ENCODE assay signal across 17 mouse cellular contexts in genomic region chr17:7873382-7873781, GRCm38 (mm10). TPM values are rescaled to one million over a fixed set of nuclear protein-coding genes. Genes with fewer than 3 reads are reported as not detected.
DNase-seq lines count a peak whose midpoint lies in the region; ATAC-seq lines count a peak whose summit lies in the region.
"Had no signal": no experiment of that assay in that cellular context is flagged by ENCODE, and none has a peak within 500 bp of the region (broad histone marks: within the 10 kb centered on the region; RNA-seq: fewer than 3 reads in every experiment).

No protein-coding gene starts in this region.

- H3K9ac ChIP-seq in lung, embryonic 16.5 days (ENCODE audit: low read length) = 0 out of 2 replicates have a peak overlapping the region, but pooled peaks have one; percentile 19
- H3K9ac ChIP-seq in hindbrain, embryonic 16.5 days (ENCODE audit: low read depth, low read length) = no peak overlapping the region
- H3K9ac ChIP-seq: heart, embryonic 15.5 days; liver, embryonic 13.5 days; midbrain, embryonic 15.5 days; neural tube, embryonic 12.5 days had no signal

- DNase-seq in gastrocnemius, postnatal 14 days = peak; percentile 39
- no peak for DNase-seq in gastrocnemius, postnatal 36 days
- DNase-seq in lung, adult 18-20 months = no peak
- peak; percentile 40 for DNase-seq in ZHBTc4 (ENCODE audit: low read depth, low spot score)
- no peak for DNase-seq in urinary bladder, postnatal 36 days (ENCODE audit: low spot score in 2 of 2)
- no peak for DNase-seq in heart, embryonic 10.5 days (ENCODE audit: low spot score)
- DNase-seq: adrenal gland, postnatal 10 days; cerebellum, adult 9-11 months; kidney, adult 9 months; liver, embryonic 13.5 days had no signal

- H3K4me3 ChIP-seq in lung, embryonic 16.5 days (ENCODE audit: low read length) = no peak overlapping the region
- H3K4me3 ChIP-seq in hindbrain, embryonic 16.5 days (ENCODE audit: low read length) = no peak overlapping the region
- no peak overlapping the region for H3K4me3 ChIP-seq in heart, embryonic 10.5 days
- H3K4me3 ChIP-seq: heart, embryonic 15.5 days; liver, embryonic 13.5 days; midbrain, embryonic 15.5 days; neural tube, embryonic 12.5 days had no signal

- H3K27ac ChIP-seq in lung, embryonic 16.5 days (ENCODE audit: low read length) = no peak overlapping the region
- no peak overlapping the region for H3K27ac ChIP-seq in hindbrain, embryonic 16.5 days (ENCODE audit: low read depth, low read length)
- no peak overlapping the region for H3K27ac ChIP-seq in heart, embryonic 10.5 days
- H3K27ac ChIP-seq: heart, embryonic 15.5 days; liver, embryonic 13.5 days; midbrain, embryonic 15.5 days; neural tube, embryonic 12.5 days had no signal

- peaks cover 3% of the 10 kb centered on the region; the same call in 1 of the 2 replicates for H3K4me1 ChIP-seq in lung, embryonic 16.5 days (replicated peaks; ENCODE audit: control insufficient read depth, insufficient read depth, low read length)
- no peaks in the 10 kb centered on the region; the same call in 1 of the 2 replicates for H3K4me1 ChIP-seq in hindbrain, embryonic 16.5 days (ENCODE audit: control insufficient read depth, insufficient read depth, low read depth, low read length)
- peaks cover 6% of the 10 kb centered on the region for H3K4me1 ChIP-seq in heart, embryonic 10.5 days
- H3K4me1 ChIP-seq: midbrain, embryonic 15.5 days had no signal

- ATAC-seq in lung, embryonic 16.5 days (ENCODE audit: low read depth) = peak; percentile 59
- ATAC-seq in hindbrain, embryonic 16.5 days = peak; percentile 86
- ATAC-seq: midbrain, embryonic 15.5 days had no signal

- intact Hi-C loops in gastrocnemius, postnatal 14 days (cut with DNase I; ENCODE audit: low total_unique reads) = no loop called here
- intact Hi-C loops in gastrocnemius, postnatal 36 days (cut with DNase I) = no loop called here

- WGBS in lung, embryonic 16.5 days = 50% methylated on average over 7 of the region's 7 CpGs
- WGBS in hindbrain, embryonic 16.5 days = 50% methylated on average over 6 of the region's 7 CpGs
- WGBS in heart, embryonic 10.5 days = 74% methylated on average over 7 of the region's 7 CpGs

- no peaks in the 10 kb centered on the region for H3K9me3 ChIP-seq in lung, embryonic 16.5 days (ENCODE audit: control insufficient read depth, low read length)
- H3K9me3 ChIP-seq in hindbrain, embryonic 16.5 days (ENCODE audit: control insufficient read depth, low read length) = no peaks in the 10 kb centered on the region
- no peaks in the 10 kb centered on the region for H3K9me3 ChIP-seq in heart, embryonic 10.5 days
- H3K9me3 ChIP-seq: G1E; heart, embryonic 15.5 days; liver, embryonic 13.5 days; midbrain, embryonic 15.5 days; neural tube, embryonic 12.5 days had no signal

- H3K4me2 ChIP-seq in lung, embryonic 16.5 days (ENCODE audit: low read depth, low read length) = no peak overlapping the region
- H3K4me2 ChIP-seq in hindbrain, embryonic 16.5 days (ENCODE audit: low read length) = no peak overlapping the region
- H3K4me2 ChIP-seq: heart, embryonic 15.5 days; liver, embryonic 13.5 days; midbrain, embryonic 15.5 days; neural tube, embryonic 12.5 days had no signal

- no peaks in the 10 kb centered on the region for H3K36me3 ChIP-seq in lung, embryonic 16.5 days (ENCODE audit: control insufficient read depth, insufficient read depth, low read length)
- no peaks in the 10 kb centered on the region for H3K36me3 ChIP-seq in hindbrain, embryonic 16.5 days (ENCODE audit: control insufficient read depth, insufficient read depth, low read length)
- no peaks in the 10 kb centered on the region for H3K36me3 ChIP-seq in heart, embryonic 10.5 days
- H3K36me3 ChIP-seq: G1E; heart, embryonic 15.5 days; liver, embryonic 13.5 days; midbrain, embryonic 15.5 days; neural tube, embryonic 12.5 days had no signal

- H3K27me3 ChIP-seq in lung, embryonic 16.5 days (ENCODE audit: control insufficient read depth, insufficient read depth, low read depth, low read length) = no peaks in the 10 kb centered on the region
- no peaks in the 10 kb centered on the region for H3K27me3 ChIP-seq in hindbrain, embryonic 16.5 days (replicated peaks; ENCODE audit: control insufficient read depth, insufficient read depth, low read length)
- H3K27me3 ChIP-seq in heart, embryonic 10.5 days (ENCODE audit: insufficient read depth, poor library complexity, severe bottlenecking) = peaks cover 6% of the 10 kb centered on the region
- H3K27me3 ChIP-seq: heart, embryonic 15.5 days; liver, embryonic 13.5 days; midbrain, embryonic 15.5 days; neural tube, embryonic 12.5 days had no signal

RNA-seq across cellular contexts. Expression of gene Fndc1, which starts 46.3 kb away (rescaled TPM):
- 100 to 1,000 TPM in 1 of 2 experiments, 10 to 100 TPM in 1; 88.5 to 107 TPM for total RNA-seq in gastrocnemius, postnatal 14 days (2021)
- 10 to 100 TPM; 35.8 to 37.8 TPM for total RNA-seq in gastrocnemius, postnatal 36 days (2021)
- polyA plus RNA-seq in lung, embryonic 16.5 days (2015; fragmentation: Nextera tagmentation; extraction: Ambion mirVana) = 39.6 and 41.3 TPM in 2 replicates
- 8.3 and 12.4 TPM in 2 replicates for polyA plus RNA-seq in hindbrain, embryonic 16.5 days (2015; fragmentation: Nextera tagmentation; extraction: Ambion mirVana)
- polyA plus RNA-seq in heart, embryonic 10.5 days (2016; fragmentation: Nextera tagmentation; extraction: Ambion mirVana) = 0.48 and 0.60 TPM in 2 replicates
- total RNA-seq: granulocyte monocyte progenitor cell, adult 5-6 weeks had no signal
- polyA plus RNA-seq: G1E had no signal

RNA-seq across cellular contexts. Expression of gene Tagap, which starts 52.4 kb away (rescaled TPM):
- 1 to 10 TPM; 1.4 TPM for total RNA-seq in gastrocnemius, postnatal 14 days (2021)
- 1 to 10 TPM; 1.9 to 2.2 TPM for total RNA-seq in gastrocnemius, postnatal 36 days (2021)
- 1.0 and 1.8 TPM in 2 replicates for polyA plus RNA-seq in lung, embryonic 16.5 days (2015; fragmentation: Nextera tagmentation; extraction: Ambion mirVana)
- 0.47 and 0.51 TPM in 2 replicates for polyA plus RNA-seq in hindbrain, embryonic 16.5 days (2015; fragmentation: Nextera tagmentation; extraction: Ambion mirVana)
- polyA plus RNA-seq in heart, embryonic 10.5 days (2016; fragmentation: Nextera tagmentation; extraction: Ambion mirVana) = 0.11 and 0.35 TPM in 2 replicates

Comparison
In these comparisons a context has a peak if more than half of its experiments do, and no peak if none do; other contexts are left out.
1. DNase-seq: peak in gastrocnemius, postnatal 14 days (single experiment) and ZHBTc4 (single experiment); none in gastrocnemius, postnatal 36 days (0 of 2), lung, adult 18-20 months (0 of 2), urinary bladder, postnatal 36 days (0 of 2) and heart, embryonic 10.5 days (single experiment).